Mouse (Mus musculus) brain, embryonic 14.5 days (tissue): ENCODE data around the gene Tmem219.

Experiments
- CTCF ChIP-seq: fragments of 200-500 bp; IDR thresholded peaks from 2 replicates; pipeline ENCODE4 v1.5.1; 2012; ENCODE audit warnings: inconsistent platforms, mild to moderate bottlenecking, moderate library complexity, borderline replicate concordance; ENCODE audit not compliant: insufficient read depth, insufficient read length; ENCODE audit errors: extremely low read depth
- POLR2A ChIP-seq: fragments of 200-500 bp; IDR thresholded peaks from 2 replicates; pipeline ENCODE4 v1.6.1; 2012; ENCODE audit warnings: mild to moderate bottlenecking, inconsistent platforms, borderline replicate concordance; ENCODE audit not compliant: poor library complexity, insufficient read depth, insufficient read length, severe bottlenecking; ENCODE audit errors: extremely low read depth

- TF ChIP-seq CTCF (no peak), POLR2A (peak; percentile 58; the same call in 1 of the 2 replicates)
These were observed 38.2 kb downstream of the Tmem219 start, which contains the start of gene Taok2 for GRCm38 (mm10) chr7:126884286-126885164.
